Mouse (Mus musculus) hindbrain, embryonic 15.5 days (tissue): ENCODE results near the gene Olfr1358. TPM values are rescaled to one million over a fixed set of nuclear protein-coding genes. Genes with fewer than 3 reads are reported as not detected.
"Not testable (repeated sequence)": the region's sequence is repeated elsewhere in the genome, so short reads cannot be mapped to it uniquely, and the experiment has no call there.

ENCODE experiments used
- ATAC-seq: fragments of 200-750 bp; cut with Nextera tagmentation; 2 replicates; pipeline ENCODE4 v1.8.0; 2017; ENCODE audit warnings: low read depth, moderate number of reproducible peaks, moderate TSS enrichment; ENCODE audit not compliant: low FRiP score
- H3K27ac ChIP-seq: fragments of 300-500 bp; sonication (generic); replicated peaks from 2 replicates; pipeline ENCODE4 v1.5.1; 2015; ENCODE audit warnings: mild to moderate bottlenecking, inconsistent platforms
- H3K27me3 ChIP-seq: fragments of 300-500 bp; sonication (generic); 2 replicates; pipeline ENCODE4 v1.6.1; 2015; ENCODE audit warnings: control low read depth, inconsistent platforms
- H3K36me3 ChIP-seq: fragments of 300-500 bp; sonication (generic); 2 replicates; pipeline ENCODE4 v1.6.1; 2015; ENCODE audit warnings: control low read depth, inconsistent platforms
- H3K4me1 ChIP-seq: fragments of 300-500 bp; sonication (generic); replicated peaks from 2 replicates; pipeline ENCODE4 v1.6.1; 2015; ENCODE audit warnings: control low read depth, inconsistent platforms
- H3K4me2 ChIP-seq: fragments of 300-500 bp; sonication (generic); 2 replicates; pipeline ENCODE4 v1.6.1; 2015; ENCODE audit warnings: moderate library complexity, mild to moderate bottlenecking, inconsistent platforms
- H3K4me3 ChIP-seq: fragments of 300-500 bp; sonication (generic); 2 replicates; pipeline ENCODE4 v1.5.1; 2015; ENCODE audit warnings: mild to moderate bottlenecking, inconsistent platforms
- H3K9ac ChIP-seq: fragments of 300-500 bp; sonication (generic); 2 replicates; pipeline ENCODE4 v1.6.1; 2015; ENCODE audit warnings: inconsistent platforms
- H3K9me3 ChIP-seq: fragments of 300-500 bp; sonication (generic); 2 replicates; pipeline ENCODE4 v1.6.1; 2016; ENCODE audit warnings: control low read depth, inconsistent platforms
- WGBS: fragments of 180-500 bp; shearing (Covaris S2); methylation state at CpG from one replicate; pipeline ENCODE4 v1.1.7; 2015; 5-methylcytosine and 5-hydroxymethylcytosine counted together
- polyA plus RNA-seq: library from polyadenylated mRNA; unstranded; fragments of >200 nt; fragmentation: Nextera tagmentation; extraction: Ambion mirVana; gene quantifications from 2 replicates; pipeline ENCODE4 v1.2.1, GENCODE M21; 2015

Olfr1358 gene
- polyA plus RNA-seq, result not detected in 2 replicates

DNA sequence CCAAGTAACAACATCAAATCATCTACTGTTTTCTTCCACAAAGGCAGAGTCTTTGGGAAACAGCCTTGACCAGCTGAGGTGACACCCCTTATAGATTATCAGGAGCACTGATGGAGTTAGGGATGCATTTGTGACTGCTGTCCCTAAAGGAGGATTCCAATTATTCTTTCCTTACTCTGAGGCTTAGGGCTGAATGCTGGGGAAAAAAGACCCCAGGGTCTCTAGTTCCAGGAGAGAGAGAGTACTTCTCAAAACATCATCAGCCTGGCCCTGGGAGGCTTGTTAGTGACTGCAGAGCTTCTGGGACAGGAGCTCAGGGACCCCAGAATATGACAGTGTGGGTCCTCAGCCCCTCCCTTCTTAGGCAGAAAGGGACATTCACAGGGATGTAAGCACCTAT is at the start of gene Olfr1358:
Olfr1358 (plus strand) TSS at position 301 of the 400 bp plus-strand sequence.
- Histone ChIP-seq H3K4me3 (no peak within 1 kb of the TSS), H3K4me1 (no peaks in the 10 kb centered on the region), H3K27ac (no peak within 1 kb of the TSS), H3K9ac (no peak within 1 kb of the TSS), H3K27me3 (no peaks in the 10 kb centered on the region), H3K4me2 (no peak within 1 kb of the TSS), H3K9me3 (no peaks in the 10 kb centered on the region), H3K36me3 (no peaks in the 10 kb centered on the region)
- no peak for ATAC-seq

DNA sequence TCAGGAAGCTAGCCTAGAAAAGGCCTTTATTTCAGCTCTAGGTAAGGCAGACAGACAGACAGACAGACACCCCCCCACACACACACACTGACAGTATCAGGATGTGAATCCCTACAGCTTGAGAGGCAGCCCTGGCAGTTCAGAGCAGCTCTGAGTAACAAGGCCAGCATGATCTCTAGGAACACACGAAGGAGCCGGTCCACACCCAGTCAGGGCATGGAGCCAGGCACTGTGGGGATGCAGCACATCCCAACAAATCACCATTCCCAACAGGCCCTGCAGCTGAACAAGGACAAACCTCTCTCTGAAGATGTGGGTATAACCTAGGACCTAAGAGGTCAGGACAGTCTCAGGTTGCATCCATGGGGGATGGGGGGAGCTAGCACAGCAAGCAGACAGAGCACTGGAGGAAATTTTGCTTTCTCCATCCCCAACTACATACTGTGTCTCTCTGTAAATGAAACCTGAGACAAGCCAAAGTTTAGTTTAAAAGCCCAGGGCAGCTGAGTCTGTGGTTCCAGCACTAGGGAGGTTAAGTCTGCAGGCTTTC is 49.4 kb upstream of the Olfr1358 start:
- ATAC-seq, result no peak
- Histone ChIP-seq H3K27me3 (no peaks in the 10 kb centered on the region), H3K4me3 (no peak overlapping the region), H3K4me1 (peaks cover 22% of the 10 kb centered on the region), H3K9me3 (no peaks in the 10 kb centered on the region), H3K27ac (no peak overlapping the region), H3K9ac (no peak overlapping the region), H3K36me3 (no peaks in the 10 kb centered on the region), H3K4me2 (no peak overlapping the region)
- WGBS, result 37% methylated on average over 2 of the region's 2 CpGs

DNA sequence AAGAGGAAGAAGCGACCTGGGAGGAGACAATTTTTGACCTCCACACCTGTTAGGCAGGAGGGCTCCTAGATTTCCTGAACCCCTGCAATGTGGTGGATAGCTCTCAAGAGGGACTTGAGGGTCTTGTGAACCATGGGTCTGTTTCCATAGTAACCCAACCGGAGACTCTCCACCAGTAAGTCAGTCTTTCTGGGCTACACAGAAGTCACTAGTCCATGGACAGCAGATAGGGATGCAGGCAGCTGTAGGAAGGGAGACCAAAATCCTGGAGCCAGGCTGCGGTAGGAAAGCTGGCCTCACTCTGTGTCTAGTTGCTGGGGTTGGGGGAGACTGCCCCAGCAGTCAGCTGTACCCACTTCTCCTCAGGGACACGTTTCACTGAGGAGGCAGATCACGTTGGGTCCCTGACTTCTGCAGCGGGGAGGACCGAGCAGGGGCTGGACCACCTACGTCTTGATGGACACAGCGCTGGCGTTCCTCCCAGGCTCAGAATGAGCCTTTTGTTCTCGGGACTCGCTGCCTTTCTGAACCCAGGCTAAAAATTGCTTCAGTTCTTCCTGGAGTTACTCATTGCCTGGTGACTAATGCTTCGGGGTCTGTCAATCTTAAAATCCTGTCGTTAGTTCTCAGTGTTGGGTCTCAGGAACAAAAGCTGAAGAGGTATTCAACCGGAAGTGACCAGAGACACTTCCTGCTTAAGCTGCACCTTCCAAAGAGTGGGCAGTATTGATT is 46.5 kb upstream of the Olfr1358 start:
- ATAC-seq, result peak; percentile 71
- 14% methylated on average over 15 of the region's 15 CpGs for WGBS
- H3K4me2 ChIP-seq, result peak overlapping the region; percentile 44
- H3K4me3 ChIP-seq, result no peak overlapping the region
- no peaks in the 10 kb centered on the region for H3K27me3 ChIP-seq
- no peak overlapping the region for H3K9ac ChIP-seq
- no peaks in the 10 kb centered on the region for H3K36me3 ChIP-seq
- H3K9me3 ChIP-seq, result no peaks in the 10 kb centered on the region
- peaks cover 6% of the 10 kb centered on the region for H3K4me1 ChIP-seq
- peak overlapping the region; percentile 65 for H3K27ac ChIP-seq

DNA sequence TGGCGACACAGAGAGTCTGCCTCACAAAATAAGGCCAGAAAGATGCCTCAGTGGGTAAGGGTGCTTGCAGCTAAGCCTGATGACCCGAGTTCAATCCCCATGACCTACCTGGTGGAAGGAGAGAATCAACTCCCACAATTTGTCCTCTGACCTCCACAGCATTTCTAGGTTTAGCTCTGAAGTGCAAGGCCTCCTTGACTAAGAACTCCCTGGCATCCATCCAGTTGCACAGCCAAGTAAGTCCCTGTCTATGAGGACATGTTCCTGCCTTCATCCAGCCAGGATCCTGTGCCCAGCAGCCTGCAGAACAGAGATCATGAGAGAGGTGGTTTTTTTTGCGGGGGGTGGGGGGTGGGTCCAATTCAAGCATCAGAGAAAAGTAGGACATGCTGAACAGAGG is 45.2 kb upstream of the Olfr1358 start:
- Histone ChIP-seq H3K9ac (no peak overlapping the region), H3K4me2 (no peak overlapping the region), H3K36me3 (no peaks in the 10 kb centered on the region), H3K27ac (no peak overlapping the region), H3K4me1 (peaks cover 6% of the 10 kb centered on the region), H3K4me3 (no peak overlapping the region), H3K9me3 (no peaks in the 10 kb centered on the region), H3K27me3 (no peaks in the 10 kb centered on the region)
- 87% methylated on average over 3 of the region's 3 CpGs for WGBS
- no peak for ATAC-seq

DNA sequence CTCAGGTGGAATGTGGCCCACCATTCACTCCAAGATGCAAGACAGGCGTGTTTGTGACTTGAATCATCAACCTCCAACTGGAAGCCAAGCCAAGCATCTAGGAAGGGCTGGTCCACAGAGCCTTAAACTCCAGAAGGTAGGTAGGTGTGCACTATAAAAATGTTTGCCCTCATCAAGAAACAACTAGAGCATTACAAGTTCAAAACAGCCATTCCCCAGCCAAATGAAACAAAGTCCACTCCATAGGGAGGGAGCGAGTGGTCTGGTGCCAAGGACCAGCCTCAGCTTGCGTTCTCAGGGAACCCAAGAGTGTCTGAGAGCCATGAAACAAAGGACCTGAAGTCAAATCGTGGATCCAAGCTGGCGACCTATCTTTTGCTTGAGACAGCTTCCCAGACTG is 43.8 kb upstream of the Olfr1358 start:
- H3K27ac ChIP-seq, result no peak overlapping the region
- H3K9ac ChIP-seq, result no peak overlapping the region
- H3K4me3 ChIP-seq, result no peak overlapping the region
- no peak for ATAC-seq
- WGBS, result 59% methylated on average over 5 of the region's 5 CpGs
- no peaks in the 10 kb centered on the region for H3K9me3 ChIP-seq
- H3K4me2 ChIP-seq, result no peak overlapping the region
- H3K27me3 ChIP-seq, result no peaks in the 10 kb centered on the region
- H3K36me3 ChIP-seq, result no peaks in the 10 kb centered on the region
- peaks cover 6% of the 10 kb centered on the region for H3K4me1 ChIP-seq

DNA sequence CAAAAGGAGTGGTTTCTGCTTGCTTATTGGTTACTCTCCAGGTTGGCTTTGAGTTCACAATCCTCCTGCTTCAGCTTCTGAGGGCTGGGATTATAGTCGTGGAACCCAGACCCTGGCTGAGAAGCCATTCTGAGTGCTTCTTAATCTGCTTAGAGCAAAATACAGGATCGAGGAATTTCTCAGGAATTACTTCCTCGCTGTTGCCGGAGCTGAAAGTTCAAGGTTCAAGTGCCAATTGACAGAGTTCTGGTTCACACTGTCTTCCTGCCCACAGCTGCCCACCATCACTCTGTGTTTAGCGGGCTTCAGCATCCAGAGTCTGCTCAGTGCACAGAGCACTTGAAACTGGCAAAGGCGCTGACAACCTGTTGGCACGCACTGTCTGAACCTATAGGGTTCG is 42.5 kb upstream of the Olfr1358 start:
- Histone ChIP-seq H3K9me3 (no peaks in the 10 kb centered on the region), H3K27ac (no peak overlapping the region), H3K9ac (no peak overlapping the region), H3K4me2 (no peak overlapping the region), H3K36me3 (no peaks in the 10 kb centered on the region), H3K4me3 (no peak overlapping the region), H3K4me1 (peaks cover 6% of the 10 kb centered on the region), H3K27me3 (no peaks in the 10 kb centered on the region)
- 85% methylated on average over 8 of the region's 8 CpGs for WGBS
- no peak for ATAC-seq

DNA sequence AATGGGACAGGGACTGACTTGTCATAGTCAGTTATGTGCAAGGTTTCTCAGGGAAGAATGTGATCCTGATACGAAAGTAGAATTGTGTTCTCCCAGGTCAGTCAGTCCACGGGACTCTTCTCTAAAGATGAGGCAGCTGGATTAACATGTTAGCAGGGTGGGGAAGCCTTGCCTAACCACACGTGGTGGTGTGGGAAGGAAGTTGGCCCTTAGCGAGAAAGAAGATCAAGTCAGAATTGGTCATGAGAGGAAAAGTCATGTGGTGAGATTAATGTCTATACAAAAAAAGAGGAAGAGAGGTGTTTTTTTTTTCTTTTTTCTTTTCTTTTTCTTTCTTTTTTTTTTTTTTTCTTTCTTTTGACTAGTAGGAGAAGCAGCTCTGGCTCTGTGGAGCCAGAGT is 40.4 kb upstream of the Olfr1358 start:
- WGBS, result 81% methylated on average over 4 of the region's 4 CpGs
- Histone ChIP-seq H3K27ac (no peak overlapping the region), H3K9ac (no peak overlapping the region), H3K27me3 (no peaks in the 10 kb centered on the region), H3K4me2 (no peak overlapping the region), H3K4me1 (0 out of 2 replicates have a peak, but pooled peaks cover 4% of the 10 kb centered on the region), H3K36me3 (no peaks in the 10 kb centered on the region), H3K4me3 (no peak overlapping the region), H3K9me3 (no peaks in the 10 kb centered on the region)
- ATAC-seq, result no peak

DNA sequence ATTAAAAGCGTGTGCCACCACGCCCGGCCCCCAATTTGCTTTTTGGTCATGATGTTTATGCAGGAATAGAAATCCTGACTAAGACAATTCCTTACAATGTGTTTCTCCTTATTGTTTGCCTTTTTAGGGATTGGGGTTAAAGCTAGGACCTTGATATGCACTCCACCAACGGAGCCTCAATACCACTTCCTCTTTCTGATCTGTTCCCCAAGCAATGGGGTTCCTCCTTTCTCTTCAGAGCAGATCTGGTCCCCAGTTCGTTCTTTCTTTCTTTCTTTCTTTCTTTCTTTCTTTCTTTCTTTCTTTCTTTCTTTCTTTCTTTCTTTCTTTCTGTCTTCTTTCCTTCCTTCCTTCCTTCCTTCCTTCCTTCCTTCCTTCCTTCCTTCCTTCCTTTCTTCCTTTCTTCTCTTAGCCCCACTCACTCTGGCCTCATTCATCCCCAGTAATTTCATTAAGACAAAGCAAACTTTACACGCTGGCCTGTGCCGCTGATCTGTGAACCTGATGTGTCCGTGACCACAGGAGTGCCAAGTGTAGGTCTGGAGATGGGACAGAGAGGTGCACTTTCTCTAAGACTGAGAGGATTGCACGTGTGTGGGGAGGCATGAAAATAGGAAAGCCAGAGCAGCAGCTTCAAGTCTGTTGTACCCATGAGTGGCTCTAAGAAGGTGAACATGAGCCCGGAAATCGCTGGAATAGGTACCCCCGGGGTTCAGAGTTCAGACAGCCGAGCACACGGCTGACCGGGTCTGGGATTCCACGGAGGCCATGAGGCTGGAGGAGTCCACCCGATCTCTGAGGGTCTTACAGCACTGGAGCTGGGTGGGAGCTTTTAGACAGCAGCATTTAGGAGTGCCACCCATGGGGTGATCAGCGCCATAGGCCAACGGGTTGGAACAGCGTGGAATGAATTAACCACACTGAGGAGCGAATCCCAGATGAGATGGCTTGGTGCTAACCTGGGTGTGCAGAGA is 36.0 kb upstream of the Olfr1358 start:
- no peaks in the 10 kb centered on the region for H3K36me3 ChIP-seq
- WGBS, result 36% methylated on average over 21 of the region's 21 CpGs
- H3K9ac ChIP-seq, result peak overlapping the region; percentile 43; the same call in 1 of the 2 replicates
- ATAC-seq, result no peak
- H3K27ac ChIP-seq, result no peak overlapping the region
- H3K4me2 ChIP-seq, result peak overlapping the region; percentile 86
- no peaks in the 10 kb centered on the region for H3K9me3 ChIP-seq
- no peaks in the 10 kb centered on the region for H3K27me3 ChIP-seq
- H3K4me3 ChIP-seq, result peak overlapping the region; percentile 47
- H3K4me1 ChIP-seq, result 0 out of 2 replicates have a peak, but pooled peaks cover 9% of the 10 kb centered on the region

DNA sequence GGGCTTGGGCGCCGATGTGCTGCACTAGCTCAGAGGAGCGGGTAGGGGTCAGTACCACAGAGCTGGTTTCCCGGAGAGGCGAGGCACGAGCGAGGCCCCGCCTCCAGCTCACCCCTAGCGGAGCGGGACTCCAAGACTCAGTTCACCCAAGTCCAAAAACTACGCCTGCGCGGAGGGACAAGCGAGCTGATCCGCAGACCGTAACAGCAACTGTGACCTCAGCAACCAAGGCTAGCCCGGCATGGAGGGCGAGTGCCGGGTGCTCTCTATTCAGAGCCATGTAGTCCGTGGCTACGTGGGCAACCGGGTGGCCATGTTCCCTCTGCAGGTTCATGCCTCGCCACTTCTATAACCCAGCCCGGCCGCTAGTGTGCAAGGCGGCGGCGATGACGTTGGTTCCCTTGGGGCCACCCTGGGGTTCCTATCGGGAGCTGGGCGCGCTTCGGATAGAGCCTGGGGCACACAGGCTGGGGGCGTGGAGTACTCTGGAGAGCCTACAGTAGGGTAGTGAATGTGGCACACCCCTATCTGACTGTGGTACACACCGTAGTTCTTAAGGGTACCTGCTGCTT is 35.2 kb upstream of the Olfr1358 start:
- Histone ChIP-seq H3K9ac (peak overlapping the region; percentile 43), H3K27me3 (no peaks in the 10 kb centered on the region), H3K4me3 (peak overlapping the region; percentile 47), H3K4me2 (peak overlapping the region; percentile 86), H3K4me1 (0 out of 2 replicates have a peak, but pooled peaks cover 9% of the 10 kb centered on the region), H3K9me3 (no peaks in the 10 kb centered on the region), H3K27ac (no peak overlapping the region), H3K36me3 (no peaks in the 10 kb centered on the region)
- WGBS, result 1% methylated on average over 35 of the region's 35 CpGs
- ATAC-seq, result peak; percentile 96

DNA sequence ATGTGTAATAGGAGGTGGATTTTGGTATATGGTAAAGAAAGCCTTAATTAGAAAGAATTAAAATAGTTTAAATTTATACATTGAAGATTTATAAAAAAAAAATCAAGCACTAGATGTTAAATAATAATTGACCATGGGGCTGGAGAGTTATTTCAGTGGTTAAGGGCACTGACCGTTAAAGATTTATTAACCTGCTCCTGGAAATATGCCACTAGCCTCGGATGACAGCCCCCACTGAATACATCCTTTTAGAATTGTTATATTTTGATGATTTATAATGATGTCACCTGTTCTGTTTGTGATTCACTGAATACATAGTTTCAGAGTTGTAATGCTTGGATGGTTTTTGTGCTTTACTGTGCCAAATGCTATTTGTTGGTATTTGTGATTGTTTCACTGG is 31.9 kb upstream of the Olfr1358 start:
- not testable (repeated sequence) for H3K27me3 ChIP-seq, H3K4me2 ChIP-seq, H3K27ac ChIP-seq, H3K4me3 ChIP-seq, H3K36me3 ChIP-seq, ATAC-seq, H3K9me3 ChIP-seq, H3K4me1 ChIP-seq, H3K9ac ChIP-seq
- WGBS, result 74% methylated on average over 2 of the region's 2 CpGs

DNA sequence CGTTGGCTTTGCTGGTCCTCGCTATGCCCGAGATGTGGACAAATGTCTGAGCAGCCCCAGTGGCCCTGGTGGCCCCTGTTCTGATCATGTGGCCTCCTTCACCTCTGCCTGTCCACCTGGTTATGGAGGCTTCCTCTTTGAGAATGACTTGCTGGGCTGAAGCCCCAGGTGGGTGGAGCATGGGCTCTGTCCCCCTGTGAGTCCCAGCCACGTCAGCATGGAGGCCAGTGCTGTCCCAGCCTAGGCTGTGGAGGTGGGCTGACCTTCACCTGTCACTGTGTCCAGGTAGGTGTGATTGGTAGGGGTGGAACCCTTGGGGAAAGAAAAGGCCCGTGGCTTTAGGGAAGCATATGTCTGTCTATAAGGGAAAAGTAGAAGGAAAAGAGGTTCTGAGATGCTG is 30.4 kb upstream of the Olfr1358 start:
- H3K4me2 ChIP-seq, result no peak overlapping the region
- WGBS, result 75% methylated on average over 5 of the region's 5 CpGs
- H3K4me3 ChIP-seq, result no peak overlapping the region
- no peaks in the 10 kb centered on the region for H3K9me3 ChIP-seq
- H3K27ac ChIP-seq, result no peak overlapping the region
- ATAC-seq, result no peak
- H3K27me3 ChIP-seq, result no peaks in the 10 kb centered on the region
- H3K9ac ChIP-seq, result no peak overlapping the region
- no peaks in the 10 kb centered on the region for H3K36me3 ChIP-seq
- 0 out of 2 replicates have a peak, but pooled peaks cover 5% of the 10 kb centered on the region for H3K4me1 ChIP-seq
